Mouse (Mus musculus) liver, embryonic 14.5 days (tissue): ENCODE data around the gene Rbm39. TPM values are rescaled to one million over a fixed set of nuclear protein-coding genes. Genes with fewer than 3 reads are reported as not detected.

ENCODE experiments used
- ATAC-seq: fragments of 200-750 bp; cut with Nextera tagmentation; 2 replicates; pipeline ENCODE4 v1.8.0; 2017; ENCODE audit warnings: moderate number of reproducible peaks, mild to moderate bottlenecking, moderate library complexity; ENCODE audit not compliant: insufficient read depth
- DNase-seq, 3 experiments: peaks; one replicate each; pipeline ENCODE4 v3.0.0-alpha.2; 2012 to 2013; ENCODE audit warnings: low read depth in 3 of 3, low spot score in 3 of 3
- H3K27ac ChIP-seq: fragments of 300-500 bp; sonication (generic); 2 replicates; pipeline ENCODE4 v1.5.1; 2014; ENCODE audit warnings: moderate library complexity, mild to moderate bottlenecking, control low read depth, inconsistent platforms
- H3K27me3 ChIP-seq: fragments of 300-500 bp; sonication (generic); 2 replicates; pipeline ENCODE4 v1.6.1; 2014; ENCODE audit warnings: mild to moderate bottlenecking, low read length, moderate library complexity; ENCODE audit not compliant: control insufficient read depth, insufficient read depth
- H3K36me3 ChIP-seq: fragments of 300-500 bp; sonication (generic); replicated peaks from 2 replicates; pipeline ENCODE4 v1.6.1; 2014; ENCODE audit warnings: low read depth; ENCODE audit not compliant: control insufficient read depth, insufficient read depth
- H3K4me1 ChIP-seq, 2 experiments: fragments of 200-500 bp in 1 of 2; fragments of 300-500 bp in 1 of 2; sonication (generic) in 1 of 2; replicated peaks; 2 replicates each; pipeline ENCODE4 v1.6.1; 2012 to 2014; ENCODE audit warnings: antibody characterized with exemption in 1 of 2, inconsistent platforms in 1 of 2, low read length in 1 of 2; ENCODE audit not compliant: control insufficient read depth in 2 of 2, insufficient read depth in 2 of 2
- H3K4me2 ChIP-seq: fragments of 300-500 bp; sonication (generic); 2 replicates; pipeline ENCODE4 v1.6.1; 2014; ENCODE audit warnings: low read depth, mild to moderate bottlenecking, control low read depth, moderate library complexity
- H3K4me3 ChIP-seq, 2 experiments: fragments of 200-500 bp in 1 of 2; fragments of 300-500 bp in 1 of 2; sonication (generic) in 1 of 2; 2 replicates each; pipeline ENCODE4 v1.5.1; 2012 to 2014; ENCODE audit warnings: low read depth in 2 of 2, low read length in 2 of 2, mild to moderate bottlenecking in 2 of 2, control low read depth in 1 of 2, inconsistent platforms in 1 of 2, moderate library complexity in 1 of 2; ENCODE audit not compliant: insufficient read depth in 1 of 2
- H3K9ac ChIP-seq: fragments of 300-500 bp; sonication (generic); replicated peaks from 2 replicates; pipeline ENCODE4 v1.6.1; 2014; ENCODE audit warnings: mild to moderate bottlenecking, control low read depth, moderate library complexity
- H3K9me3 ChIP-seq: fragments of 300-500 bp; sonication (generic); 2 replicates; pipeline ENCODE4 v1.6.1; 2016; ENCODE audit warnings: low read length, mixed read lengths; ENCODE audit not compliant: control insufficient read depth
- CTCF ChIP-seq: IDR thresholded peaks from 2 replicates; pipeline ENCODE4 v1.5.1; 2016; ENCODE audit warnings: antibody characterized with exemption, low read depth, control low read depth
- EP300 ChIP-seq: IDR thresholded peaks from 2 replicates; pipeline ENCODE4 v1.6.1; 2016; ENCODE audit warnings: antibody characterized with exemption, low read depth
- WGBS: fragments of 180-500 bp; shearing (Covaris S2); extraction: QIAGEN DNeasy Blood & Tissue Kit; methylation state at CpG from one replicate; pipeline ENCODE4 v1.1.7; 2014; ENCODE audit not compliant: insufficient replicate concordance; 5-methylcytosine and 5-hydroxymethylcytosine counted together
- polyA plus RNA-seq, 2 experiments: library from polyadenylated mRNA; depleted of rRNA in 1 of 2; stranded (reverse) in 1 of 2; unstranded in 1 of 2; fragments of >200 nt; fragmentation: Nextera tagmentation in 1 of 2; extraction: Ambion mirVana in 1 of 2; gene quantifications; 2 replicates each; pipeline versions ENCODE4 v1.2.1 to v1.2.3; 2012 to 2014

The Rbm39 gene
- polyA plus RNA-seq (2012; rRNA removed) (46.5 and 69.5 TPM in 2 replicates), polyA plus RNA-seq (2014; fragmentation: Nextera tagmentation; extraction: Ambion mirVana) (207 and 223 TPM in 2 replicates)

DNA sequence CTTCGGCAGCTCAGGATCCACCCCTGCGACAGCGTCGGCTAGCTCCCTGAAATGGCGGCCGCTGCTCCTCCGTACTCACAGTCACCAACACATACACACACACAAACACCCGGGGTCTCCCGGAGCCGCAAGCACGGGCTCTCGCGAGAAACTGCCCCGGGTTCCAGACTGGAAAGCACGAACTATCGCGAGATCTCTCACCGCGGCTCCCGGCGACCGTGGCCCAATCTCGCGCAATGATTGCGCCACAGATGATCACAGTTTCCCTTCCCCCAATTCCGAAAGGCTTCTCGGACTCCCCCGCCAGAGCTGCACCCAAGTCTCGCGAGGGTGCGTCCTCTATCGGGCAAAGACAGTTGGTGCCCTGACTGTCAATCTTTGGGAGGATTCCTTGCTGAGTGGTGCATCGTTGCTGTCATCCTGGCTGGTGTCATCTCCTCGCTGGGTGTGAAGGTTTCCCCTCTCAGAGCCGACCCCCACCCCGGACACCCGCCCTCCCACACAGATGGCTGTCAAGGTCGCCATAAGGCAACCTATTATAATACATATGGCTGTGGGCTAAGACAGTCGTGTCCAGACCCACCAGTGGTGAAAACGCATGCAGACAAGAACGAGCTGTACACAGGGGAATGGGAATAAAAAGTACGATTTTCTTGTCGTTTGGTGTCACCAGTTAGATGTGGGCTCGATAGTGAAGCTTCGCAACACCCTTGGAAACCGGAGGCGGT lies at the start of gene Rbm39:
Gene Rbm39, minus strand, starts transcription at position 145 of the 728 bp plus-strand sequence.
- H3K27me3 ChIP-seq, result no peaks in the 10 kb centered on the region
- H3K4me1 ChIP-seq, result peaks cover 9 to 19% of the 10 kb centered on the region in 2 experiments

DNA sequence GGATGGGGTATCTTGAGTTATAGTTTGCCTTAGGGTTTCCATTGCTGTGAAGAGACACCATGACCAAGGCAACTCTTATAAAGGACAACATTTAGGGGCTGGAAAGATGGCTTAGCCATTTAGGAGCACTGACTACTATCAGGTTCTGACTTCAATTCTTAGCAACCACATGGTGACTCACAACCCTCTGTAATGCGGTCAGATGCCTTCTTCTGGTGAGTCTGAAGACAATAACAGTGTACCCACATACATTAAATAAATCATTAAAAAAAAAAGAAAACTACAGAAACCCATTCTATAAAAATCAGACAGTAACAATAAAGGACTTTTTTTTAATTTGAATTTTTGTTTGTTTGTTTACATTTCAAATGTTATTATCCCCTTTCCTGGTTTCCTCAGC lies 49.1 kb upstream of the Rbm39 start:
- TF ChIP-seq EP300 (no peak), CTCF (no peak)
- no peaks in the 10 kb centered on the region; the same call in 1 of the 2 replicates for H3K36me3 ChIP-seq
- 74% methylated on average over 1 of the region's 1 CpGs for WGBS
- no peak overlapping the region for H3K4me2 ChIP-seq
- H3K27me3 ChIP-seq, result no peaks in the 10 kb centered on the region
- no peaks in the 10 kb centered on the region for H3K4me1 ChIP-seq
- no peak overlapping the region for H3K4me3 ChIP-seq
- H3K27ac ChIP-seq, result no peak overlapping the region
- H3K9ac ChIP-seq, result no peak overlapping the region
- no peaks in the 10 kb centered on the region for H3K9me3 ChIP-seq
- DNase-seq (no peak), ATAC-seq (no peak)

More for the DNA sequence above, at the start of gene Rbm39:
- WGBS, result under 1% methylated on average over 47 of the region's 47 CpGs
- peak within 1 kb of the TSS; percentile 86 for H3K4me2 ChIP-seq
- TF ChIP-seq EP300 (peak; percentile 94), CTCF (peak; percentile 78)
- peaks cover 29% of the 10 kb centered on the region for H3K36me3 ChIP-seq
- ATAC-seq, result peak; percentile 91
- peak; percentile 99 to 100 (median 99) for DNase-seq
- peak within 1 kb of the TSS; percentile 96 for H3K27ac ChIP-seq
- peak within 1 kb of the TSS; percentile 82 to 85 for H3K4me3 ChIP-seq
- peak within 1 kb of the TSS; percentile 99 for H3K9ac ChIP-seq
- H3K9me3 ChIP-seq, result no peaks in the 10 kb centered on the region

DNA sequence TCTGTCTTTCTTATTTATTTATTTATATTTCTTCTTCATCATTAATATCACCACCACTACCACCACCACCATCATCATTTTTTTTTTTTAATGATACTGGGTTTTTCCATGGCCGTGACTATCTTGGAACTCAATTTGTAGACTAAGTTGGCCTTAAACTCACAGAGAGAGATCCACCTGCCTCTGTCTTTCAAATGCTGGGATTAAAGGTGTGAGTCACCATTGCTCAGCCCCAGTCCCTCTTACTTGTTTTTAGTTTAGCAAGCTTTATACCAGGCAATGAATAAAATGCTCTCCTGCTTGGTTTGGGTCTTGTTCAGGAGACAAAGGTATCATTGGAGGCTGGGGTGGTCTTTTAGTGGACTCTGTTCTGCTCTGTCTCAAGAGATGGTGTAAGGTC lies 47.7 kb upstream of the Rbm39 start:
- 73% methylated on average over 1 of the region's 1 CpGs for WGBS
- no peaks in the 10 kb centered on the region for H3K27me3 ChIP-seq
- ATAC-seq (no peak), DNase-seq (no peak)
- no peaks in the 10 kb centered on the region for H3K9me3 ChIP-seq
- H3K4me2 ChIP-seq, result no peak overlapping the region
- no peak overlapping the region for H3K9ac ChIP-seq
- H3K4me3 ChIP-seq, result no peak overlapping the region
- TF ChIP-seq CTCF (no peak), EP300 (no peak)
- H3K27ac ChIP-seq, result no peak overlapping the region
- peaks cover 0 to 5% of the 10 kb centered on the region in 2 experiments; a peak in 3 of 4 replicates for H3K4me1 ChIP-seq
- H3K36me3 ChIP-seq, result no peaks in the 10 kb centered on the region; the same call in 1 of the 2 replicates

DNA sequence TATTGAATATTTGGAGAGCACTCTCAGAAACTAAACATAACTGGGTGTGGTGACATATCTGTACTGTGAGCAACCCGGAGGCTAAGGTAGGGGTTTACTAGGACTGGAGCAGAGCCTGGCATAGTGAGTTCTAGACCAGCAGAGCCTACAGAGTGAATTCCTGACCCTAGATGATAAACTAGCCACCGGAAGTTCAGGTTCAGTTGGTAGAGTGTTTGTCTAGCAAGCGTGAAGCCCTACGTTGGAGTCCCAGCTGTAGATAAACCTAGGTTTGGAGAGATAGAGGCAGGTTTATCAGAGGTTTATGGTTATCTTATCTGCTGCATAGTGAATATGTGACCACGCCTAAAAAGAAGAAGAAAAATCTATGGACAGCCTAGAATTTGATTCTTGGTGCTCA lies 44.0 kb upstream of the Rbm39 start:
- H3K9ac ChIP-seq, result no peak overlapping the region
- no peak for DNase-seq
- peaks cover 0 to 5% of the 10 kb centered on the region in 2 experiments; a peak in 3 of 4 replicates for H3K4me1 ChIP-seq
- H3K9me3 ChIP-seq, result no peaks in the 10 kb centered on the region
- H3K27ac ChIP-seq, result no peak overlapping the region
- H3K36me3 ChIP-seq, result no peaks in the 10 kb centered on the region; the same call in 1 of the 2 replicates
- no peak for ATAC-seq
- H3K4me3 ChIP-seq, result no peak overlapping the region
- 25% methylated on average over 5 of the region's 5 CpGs for WGBS
- no peak for TF ChIP-seq CTCF
- TF ChIP-seq EP300, result no peak
- H3K4me2 ChIP-seq, result no peak overlapping the region
- H3K27me3 ChIP-seq, result no peaks in the 10 kb centered on the region

DNA sequence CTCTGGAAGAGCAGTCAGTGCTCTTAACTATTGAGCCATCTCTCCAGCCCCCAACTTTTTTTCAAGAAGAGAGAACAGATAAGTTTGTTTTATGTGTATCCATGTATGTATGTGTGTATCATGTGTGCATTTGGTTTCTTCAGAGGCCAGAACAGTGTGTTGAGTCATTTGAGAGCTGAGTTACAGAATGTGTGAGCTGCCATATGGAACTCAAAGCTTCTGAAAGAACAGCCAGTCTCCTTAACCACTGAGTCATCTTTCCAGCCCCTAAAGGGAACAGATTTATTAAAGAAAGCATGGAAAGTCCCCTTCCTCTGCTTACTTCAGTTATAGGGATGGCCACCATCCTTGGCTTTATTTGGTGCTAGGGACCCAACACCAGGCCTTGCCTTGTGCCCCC lies 42.1 kb upstream of the Rbm39 start:
- no peak overlapping the region for H3K27ac ChIP-seq
- no peak for DNase-seq
- TF ChIP-seq CTCF (no peak), EP300 (no peak)
- no peak overlapping the region for H3K4me2 ChIP-seq
- no peaks in the 10 kb centered on the region for H3K9me3 ChIP-seq
- no peaks in the 10 kb centered on the region for H3K27me3 ChIP-seq
- H3K36me3 ChIP-seq, result no peaks in the 10 kb centered on the region; the same call in 1 of the 2 replicates
- H3K9ac ChIP-seq, result no peak overlapping the region
- H3K4me3 ChIP-seq, result no peak overlapping the region
- no peak for ATAC-seq
- H3K4me1 ChIP-seq, result peaks cover 0 to 5% of the 10 kb centered on the region in 2 experiments; a peak in 3 of 4 replicates
